Mouse (Mus musculus) heart, embryonic 11.5 days (tissue): ENCODE results near the gene Nus1. TPM values are rescaled to one million over a fixed set of nuclear protein-coding genes. Genes with fewer than 3 reads are reported as not detected.
A peak's percentile ranks its signal among the peaks of the same experiment; 100 is the strongest.

Experiments
- ATAC-seq: fragments of 200-750 bp; cut with Nextera tagmentation; replicated peaks from 2 replicates; pipeline ENCODE4 v1.8.0; 2017; ENCODE audit warnings: moderate library complexity; ENCODE audit not compliant: insufficient number of reproducible peaks, low FRiP score, low TSS enrichment
- H3K27ac ChIP-seq: fragments of 300-500 bp; sonication (generic); 2 replicates; pipeline ENCODE4 v1.5.1; 2014; ENCODE audit warnings: mild to moderate bottlenecking, low read depth, low read length
- H3K27me3 ChIP-seq: fragments of 300-500 bp; sonication (generic); 2 replicates; pipeline ENCODE4 v1.6.1; 2014; ENCODE audit warnings: mild to moderate bottlenecking, low read length, mixed read lengths; ENCODE audit not compliant: control insufficient read depth, insufficient read depth
- H3K36me3 ChIP-seq: fragments of 300-500 bp; sonication (generic); 2 replicates; pipeline ENCODE4 v1.6.1; 2014; ENCODE audit warnings: mild to moderate bottlenecking, low read length, moderate library complexity, mixed read lengths; ENCODE audit not compliant: control insufficient read depth, insufficient read depth
- H3K4me1 ChIP-seq: fragments of 300-500 bp; sonication (generic); 2 replicates; pipeline ENCODE4 v1.6.1; 2014; ENCODE audit warnings: low read length; ENCODE audit not compliant: control insufficient read depth, insufficient read depth
- H3K4me2 ChIP-seq: fragments of 300-500 bp; sonication (generic); 2 replicates; pipeline ENCODE4 v1.6.1; 2014; ENCODE audit warnings: mild to moderate bottlenecking, moderate library complexity
- H3K4me3 ChIP-seq: fragments of 300-500 bp; sonication (generic); 2 replicates; pipeline ENCODE4 v1.5.1; 2014; ENCODE audit warnings: low read depth, low read length
- H3K9ac ChIP-seq: fragments of 300-500 bp; sonication (generic); 2 replicates; pipeline ENCODE4 v1.6.1; 2014; ENCODE audit warnings: mild to moderate bottlenecking, low read depth, low read length, moderate library complexity
- H3K9me3 ChIP-seq: fragments of 300-500 bp; sonication (generic); replicated peaks from 2 replicates; pipeline ENCODE4 v1.6.1; 2016; ENCODE audit warnings: low read length; ENCODE audit not compliant: control insufficient read depth
- WGBS: fragments of 180-500 bp; shearing (Covaris S2); extraction: QIAGEN DNeasy Blood & Tissue Kit; methylation state at CpG from one replicate; pipeline ENCODE4 v1.1.7; 2014; ENCODE audit not compliant: insufficient replicate concordance; 5-methylcytosine and 5-hydroxymethylcytosine counted together
- polyA plus RNA-seq: library from polyadenylated mRNA; unstranded; fragments of >200 nt; fragmentation: Nextera tagmentation; extraction: Ambion mirVana; gene quantifications from 2 replicates; pipeline ENCODE4 v1.2.1, GENCODE M21; 2014

Gene Nus1
- polyA plus RNA-seq, 1 experiment from 2014 or later: 11.2 TPM

GRCm38 (mm10) chr10:52383022-52383421 is 34.3 kb upstream of the Nus1 start:
- no peak for ATAC-seq
- Histone ChIP-seq H3K27me3 (no peaks in the 10 kb centered on the region), H3K4me3 (peak overlapping the region; percentile 69), H3K4me1 (peaks cover 7% of the 10 kb centered on the region; the same call in 1 of the 2 replicates), H3K36me3 (no peaks in the 10 kb centered on the region), H3K4me2 (peak overlapping the region; percentile 60), H3K9me3 (no peaks in the 10 kb centered on the region), H3K9ac (peak overlapping the region; percentile 68; the same call in 1 of the 2 replicates), H3K27ac (0 out of 2 replicates have a peak overlapping the region, but pooled peaks have one; percentile 15)
- 74% methylated on average over 6 of the region's 6 CpGs for WGBS

GRCm38 (mm10) chr10:52383522-52383921 is 33.8 kb upstream of the Nus1 start:
- ATAC-seq: no peak
- WGBS: 86% methylated on average over 1 of the region's 1 CpGs
- no peak overlapping the region for H3K4me3 ChIP-seq

GRCm38 (mm10) chr10:52384823-52385610 is 32.3 kb upstream of the Nus1 start:
- no peak overlapping the region for H3K4me2 ChIP-seq
- H3K9ac ChIP-seq: no peak overlapping the region
- ATAC-seq: no peak
- 47% methylated on average over 8 of the region's 8 CpGs for WGBS
- peaks cover 5% of the 10 kb centered on the region; the same call in 1 of the 2 replicates for H3K4me1 ChIP-seq
- no peaks in the 10 kb centered on the region for H3K9me3 ChIP-seq
- H3K4me3 ChIP-seq: no peak overlapping the region
- H3K27ac ChIP-seq: no peak overlapping the region
- H3K36me3 ChIP-seq: no peaks in the 10 kb centered on the region
- no peaks in the 10 kb centered on the region for H3K27me3 ChIP-seq

More at GRCm38 (mm10) chr10:52383522-52383921, 33.8 kb upstream of the Nus1 start:
- Histone ChIP-seq H3K4me1 (peaks cover 7% of the 10 kb centered on the region; the same call in 1 of the 2 replicates), H3K4me2 (no peak overlapping the region), H3K9ac (no peak overlapping the region), H3K27ac (no peak overlapping the region), H3K27me3 (no peaks in the 10 kb centered on the region), H3K36me3 (no peaks in the 10 kb centered on the region), H3K9me3 (no peaks in the 10 kb centered on the region)

GRCm38 (mm10) chr10:52387192-52387591 is 30.2 kb upstream of the Nus1 start:
- Histone ChIP-seq H3K27me3 (no peaks in the 10 kb centered on the region), H3K27ac (no peak overlapping the region), H3K9me3 (no peaks in the 10 kb centered on the region), H3K9ac (no peak overlapping the region), H3K4me3 (no peak overlapping the region), H3K4me2 (no peak overlapping the region), H3K36me3 (no peaks in the 10 kb centered on the region), H3K4me1 (peaks cover 5% of the 10 kb centered on the region; the same call in 1 of the 2 replicates)
- ATAC-seq: no peak
- WGBS: 58% methylated on average over 4 of the region's 4 CpGs

- Histone ChIP-seq H3K36me3 (no peaks in the 10 kb centered on the region), H3K4me2 (no peak within 1 kb of the TSS), H3K9me3 (no peaks in the 10 kb centered on the region), H3K4me3 (no peak within 1 kb of the TSS), H3K4me1 (no peaks in the 10 kb centered on the region), H3K9ac (no peak within 1 kb of the TSS), H3K27me3 (no peaks in the 10 kb centered on the region), H3K27ac (no peak within 1 kb of the TSS)
- WGBS: 66% methylated on average over 5 of the region's 5 CpGs
- no peak for ATAC-seq
Measured at GRCm38 (mm10) chr10:52388922-52389430, 28.4 kb upstream of the Nus1 start, which contains the start of gene Nepn. TSS of gene Nepn (plus strand) at chr10:52388972.

GRCm38 (mm10) chr10:52389438-52389837 is 27.9 kb upstream of the Nus1 start:
- ATAC-seq: no peak

GRCm38 (mm10) chr10:52391208-52391607 is 26.1 kb upstream of the Nus1 start:
- no peak overlapping the region for H3K4me3 ChIP-seq
- H3K4me2 ChIP-seq: no peak overlapping the region
- ATAC-seq: no peak
- no peaks in the 10 kb centered on the region for H3K9me3 ChIP-seq
- no peaks in the 10 kb centered on the region for H3K36me3 ChIP-seq
- no peak overlapping the region for H3K27ac ChIP-seq
- no peaks in the 10 kb centered on the region for H3K4me1 ChIP-seq
- WGBS: 55% methylated on average over 2 of the region's 2 CpGs
- no peaks in the 10 kb centered on the region for H3K27me3 ChIP-seq
- no peak overlapping the region for H3K9ac ChIP-seq

More at GRCm38 (mm10) chr10:52389438-52389837, 27.9 kb upstream of the Nus1 start:
- Histone ChIP-seq H3K27ac (no peak overlapping the region), H3K4me1 (no peaks in the 10 kb centered on the region), H3K27me3 (no peaks in the 10 kb centered on the region), H3K4me3 (no peak overlapping the region), H3K9me3 (no peaks in the 10 kb centered on the region), H3K36me3 (no peaks in the 10 kb centered on the region), H3K4me2 (no peak overlapping the region), H3K9ac (no peak overlapping the region)
- 64% methylated on average over 3 of the region's 3 CpGs for WGBS

- Histone ChIP-seq H3K9me3 (no peaks in the 10 kb centered on the region), H3K4me1 (no peaks in the 10 kb centered on the region), H3K4me3 (no peak overlapping the region), H3K27ac (no peak overlapping the region), H3K9ac (no peak overlapping the region), H3K27me3 (no peaks in the 10 kb centered on the region), H3K4me2 (no peak overlapping the region), H3K36me3 (no peaks in the 10 kb centered on the region)
- no peak for ATAC-seq
- 85% methylated on average over 3 of the region's 3 CpGs for WGBS
Measured at GRCm38 (mm10) chr10:52396647-52397046, 20.7 kb upstream of the Nus1 start.
